Mouse (Mus musculus) Patski (cell line): ENCODE results near the gene Exoc3l. TPM values are rescaled to one million over a fixed set of nuclear protein-coding genes. Genes with fewer than 3 reads are reported as not detected.
A peak's percentile ranks its signal among the peaks of the same experiment; 100 is the strongest.
"Not testable (repeated sequence)": the region's sequence is repeated elsewhere in the genome, so short reads cannot be mapped to it uniquely, and the experiment has no call there.

Experiments used
- ATAC-seq: fragments of 100-300 bp; one replicate; pipeline ENCODE4 v1.8.0; 2021
- CTCF ChIA-PET: fragments of 350-600 bp; sonication (Branson Sonifier 250); formaldehyde crosslinking; loops from one replicate; lab custom pipeline; 2022; ENCODE audit warnings: inconsistent platforms; lab: Charles Lee
- POLR2A ChIA-PET: fragments of 350-600 bp; sonication (Branson Sonifier 250); formaldehyde crosslinking; loops from one replicate; lab custom pipeline; 2022; ENCODE audit warnings: antibody characterized with exemption, inconsistent platforms; lab: Charles Lee
- DNase-seq: peaks from one replicate; pipeline ENCODE4 v3.0.0-alpha.2; 2011; ENCODE audit warnings: low read depth, low spot score
- H3K27me3 ChIP-seq: fragments of 371-371 bp; one replicate; pipeline ENCODE4 v1.5.1; 2021
- CTCF ChIP-seq: fragments of 100-300 bp; IDR thresholded peaks from one replicate; pipeline ENCODE4 v1.5.1; 2021
- in situ Hi-C: fragments of 300-500 bp; cut with MboI; formaldehyde crosslinking; loops from 3 replicates; pipeline ENCODE4 v1.11.1; 2018; ENCODE audit warnings: low pct_unique_long_range_greater_than_20kb, mixed read lengths
- polyA plus RNA-seq: library from polyadenylated mRNA; unstranded; gene quantifications from one replicate; pipeline ENCODE4 v1.2.3, GENCODE M21; 2021

Exoc3l gene
- polyA plus RNA-seq, 1 experiment from 2014 or later = 2.4 TPM

DNA sequence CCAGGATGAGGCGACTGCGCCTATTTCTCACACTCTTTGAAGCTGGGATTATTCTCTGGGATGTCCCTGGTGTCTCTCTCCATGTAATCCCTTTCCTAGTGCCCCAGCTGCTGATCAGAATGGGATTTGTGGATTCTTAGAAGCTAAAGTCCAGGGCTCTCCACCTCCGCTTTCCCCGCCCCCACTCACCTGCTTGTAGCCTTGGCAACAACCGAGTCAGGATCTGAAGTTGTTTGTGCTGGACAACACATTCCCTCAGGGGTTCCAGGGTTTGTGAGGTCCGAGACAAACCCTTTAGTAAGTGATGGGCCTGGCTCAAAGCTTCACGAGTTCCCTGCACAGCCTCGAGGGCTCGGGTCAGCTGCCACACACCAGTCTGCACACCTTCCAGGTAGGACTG, 1.1 kb downstream of the Exoc3l start:
- no peaks in the 10 kb centered on the region for H3K27me3 ChIP-seq
- CTCF ChIA-PET = interaction anchor here (1.4 to 1.7 kb wide), 2 partner anchors 15 to 174 kb away, joined by 3 to 4 read pairs; no protein-coding TSS in a partner anchor
- DNase-seq (no peak), ATAC-seq (no peak)
- TF ChIP-seq CTCF = no peak
- POLR2A ChIA-PET = no interaction called here
- in situ Hi-C loops = loop anchor here (10.0 kb wide), 1 partner anchor 660 kb away; the partner anchor contains the start of gene Rrad

DNA sequence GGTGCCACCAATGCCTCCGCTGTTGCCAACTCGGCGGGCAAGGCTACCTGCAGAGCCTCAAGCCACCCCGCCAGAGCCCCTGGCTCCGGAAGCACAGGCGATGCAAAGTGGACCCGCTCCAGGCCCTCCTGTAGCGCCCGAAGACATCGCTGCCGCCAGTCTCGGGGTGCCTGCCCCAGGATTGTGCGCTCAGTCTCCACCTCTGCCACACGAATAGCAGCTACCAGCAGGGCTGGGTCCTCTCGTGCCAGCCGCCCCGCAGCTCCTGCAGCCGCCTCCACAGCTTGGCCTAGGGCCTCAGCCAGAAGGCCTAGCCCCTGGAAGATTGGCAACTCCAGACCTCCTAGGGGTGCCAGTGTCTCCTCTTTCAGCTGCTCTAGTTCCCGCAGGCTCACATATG, 2.5 kb downstream of the Exoc3l start:
- in situ Hi-C loops = loop anchor here (10.0 kb wide), 1 partner anchor 659 kb away; the partner anchor contains the start of gene Rrad
- no peak for DNase-seq
- H3K27me3 ChIP-seq = no peaks in the 10 kb centered on the region
- no peak for ATAC-seq
- ChIA-PET CTCF (interaction anchor here (0.9 kb wide), 1 partner anchor 142 kb away, joined by 3 read pairs; no protein-coding TSS in a partner anchor), POLR2A (no interaction called here)
- no peak for TF ChIP-seq CTCF

GRCm38 (mm10) chr8:105292471-105292870, 3.4 kb downstream of the Exoc3l start:
- no peak for TF ChIP-seq CTCF
- ATAC-seq = peak; percentile 61
- in situ Hi-C loops = loop anchor here (10.0 kb wide), 1 partner anchor 658 kb away; the partner anchor contains the start of gene Rrad
- no peak for DNase-seq
- no peaks in the 10 kb centered on the region for H3K27me3 ChIP-seq
- ChIA-PET CTCF (interaction anchor here (1.2 kb wide), 1 partner anchor 171 kb away, joined by 3 read pairs; no protein-coding TSS in a partner anchor), POLR2A (interaction anchor here (0.9 kb wide), 1 partner anchor 64 kb away, joined by 3 read pairs; no protein-coding TSS in a partner anchor)

GRCm38 (mm10) chr8:105291802-105292201, 4.1 kb downstream of the Exoc3l start:
- in situ Hi-C loops = loop anchor here (10.0 kb wide), 1 partner anchor 657 kb away; the partner anchor contains the start of gene Rrad
- DNase-seq, ATAC-seq, H3K27me3 ChIP-seq: not testable (repeated sequence)
- POLR2A ChIA-PET = interaction anchor here (2.4 kb wide), 1 partner anchor 12 kb away, joined by 6 read pairs; no protein-coding TSS in a partner anchor
- CTCF ChIA-PET = interaction anchor here (0.7 to 1.2 kb wide), 3 partner anchors 15 to 171 kb away, joined by 3 read pairs; no protein-coding TSS in a partner anchor

GRCm38 (mm10) chr8:105291364-105291763, 4.5 kb downstream of the Exoc3l start:
- not testable (repeated sequence) for DNase-seq, H3K27me3 ChIP-seq, ATAC-seq
- ChIA-PET CTCF (interaction anchor here (0.7 to 1.9 kb wide), 15 partner anchors 11 to 174 kb away, joined by 3 to 8 read pairs (median 3); no protein-coding TSS in a partner anchor), POLR2A (interaction anchor here (1.1 to 2.4 kb wide), 2 partner anchors 10 to 13 kb away, joined by 4 to 6 read pairs; no protein-coding TSS in a partner anchor)
- in situ Hi-C loops = loop anchor here (10.0 kb wide), 1 partner anchor 657 kb away; the partner anchor contains the start of gene Rrad

GRCm38 (mm10) chr8:105290554-105291314, 5.2 kb downstream of the Exoc3l start:
- ATAC-seq (peak; percentile 5), DNase-seq (no peak)
- POLR2A ChIA-PET = interaction anchor here (0.5 to 2.4 kb wide), 4 partner anchors 10 to 719 kb away, joined by 4 to 6 read pairs (median 4); no protein-coding TSS in a partner anchor
- CTCF ChIA-PET = interaction anchor here (0.7 to 1.9 kb wide), 18 partner anchors 12 to 602 kb away, joined by 3 to 8 read pairs (median 3); partner anchors contain the start of gene Nol3
- TF ChIP-seq CTCF = no peak
- in situ Hi-C loops = loop anchor here (10.0 kb wide), 1 partner anchor 656 kb away; the partner anchor contains the start of gene Rrad
- H3K27me3 ChIP-seq = no peaks in the 10 kb centered on the region

GRCm38 (mm10) chr8:105289805-105290460, 6.0 kb downstream of the Exoc3l start, which contains the start of gene 4931428F04Rik:
TSS of gene 4931428F04Rik (minus strand) at chr8:105289864.
- in situ Hi-C loops = loop anchor here (10.0 kb wide), 1 partner anchor 655 kb away; the partner anchor contains the start of gene Rrad
- TF ChIP-seq CTCF = no peak
- ATAC-seq (no peak), DNase-seq (no peak)
- ChIA-PET CTCF (interaction anchor here (0.8 to 1.9 kb wide), 10 partner anchors 13 to 602 kb away, joined by 3 to 8 read pairs (median 4); partner anchors contain the start of gene Nol3), POLR2A (interaction anchor here (0.6 to 2.4 kb wide), 3 partner anchors 14 to 28 kb away, joined by 4 to 6 read pairs (median 4); partner anchors contain the start of genes Fbxl8 and Tradd)
- no peaks in the 10 kb centered on the region for H3K27me3 ChIP-seq

DNA sequence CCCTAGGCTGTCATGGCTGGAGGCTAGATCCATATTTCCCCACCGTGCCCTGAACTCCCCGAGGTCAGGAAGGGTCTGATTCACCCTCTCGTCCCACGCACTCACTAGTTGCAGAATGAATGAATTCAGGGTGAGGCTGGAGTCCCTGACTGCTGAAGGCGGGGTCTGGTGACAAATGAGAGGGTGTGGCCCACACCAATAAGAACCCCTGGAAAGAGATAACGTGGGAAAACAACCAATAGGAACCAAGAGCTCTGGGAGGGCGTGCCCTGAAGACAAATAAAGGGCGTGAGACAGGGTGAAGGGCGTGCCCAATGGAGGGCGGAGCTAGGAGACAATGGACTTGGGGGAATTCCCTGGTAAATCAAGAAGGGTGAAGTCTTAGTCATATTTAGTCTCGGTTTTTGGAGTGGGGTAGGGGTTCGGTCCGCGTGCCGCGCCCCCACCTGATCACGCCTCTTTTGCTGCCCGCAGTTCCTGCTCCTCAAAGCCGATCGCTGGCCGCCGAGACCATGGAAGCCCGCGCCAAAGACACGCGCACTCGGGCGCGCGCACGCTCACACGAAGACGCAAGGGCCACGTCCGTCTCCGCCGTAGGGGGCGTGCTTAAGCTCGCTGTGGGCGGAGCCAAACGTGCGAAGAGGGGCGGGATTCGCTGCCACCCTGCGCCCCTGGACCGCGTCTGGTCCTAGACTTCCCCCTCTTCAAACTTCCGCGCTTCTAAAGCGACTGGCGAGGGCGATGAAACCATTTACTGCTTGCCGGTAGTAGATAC, 6.8 kb downstream of the Exoc3l start:
- CTCF ChIA-PET = interaction anchor here (0.9 kb wide), 1 partner anchor 168 kb away, joined by 3 read pairs; no protein-coding TSS in a partner anchor
- ATAC-seq = peak; percentile 82

DNA sequence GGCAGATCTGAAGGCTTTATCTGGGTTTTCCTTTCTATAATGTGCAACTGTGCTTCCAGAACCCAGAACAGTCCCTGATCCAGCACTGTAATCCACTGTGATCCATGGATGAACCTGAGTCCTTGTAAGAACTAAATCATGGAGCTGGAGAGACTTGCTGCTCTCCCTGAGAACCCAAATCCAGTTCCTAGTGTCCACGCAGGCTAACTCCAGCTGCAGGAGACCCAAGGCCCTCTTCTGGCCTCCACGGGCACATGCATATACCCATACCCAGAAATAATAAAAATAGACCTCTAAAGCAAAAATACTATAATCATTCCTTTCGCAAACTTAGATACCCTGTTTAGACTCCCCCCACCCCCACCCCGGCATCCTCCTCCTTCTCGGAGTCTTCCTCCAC, 7.7 kb downstream of the Exoc3l start:
- ATAC-seq = no peak

More for the DNA sequence above, 6.8 kb downstream of the Exoc3l start:
- no peak for TF ChIP-seq CTCF
- in situ Hi-C loops = no loop called here
- POLR2A ChIA-PET = interaction anchor here (1.3 to 2.4 kb wide), 2 partner anchors 15 to 24 kb away, joined by 4 to 6 read pairs; partner anchors contain the start of genes Fbxl8 and Tradd
- no peaks in the 10 kb centered on the region for H3K27me3 ChIP-seq
- peak; percentile 84 for DNase-seq

More for the DNA sequence above, 7.7 kb downstream of the Exoc3l start:
- no peak for DNase-seq
- in situ Hi-C loops = no loop called here
- CTCF ChIA-PET = no interaction called here
- POLR2A ChIA-PET = no interaction called here
- no peak for TF ChIP-seq CTCF
- no peaks in the 10 kb centered on the region for H3K27me3 ChIP-seq
